Mouse (Mus musculus): ENCODE results near the gene Rhof. TPM values are rescaled to one million over a fixed set of nuclear protein-coding genes. Genes with fewer than 3 reads are reported as not detected.
A peak's percentile ranks its signal among the peaks of the same experiment; 100 is the strongest.

Gene Rhof
- polyA plus RNA-seq, 1 experiment, result 9.3 TPM

DNA sequence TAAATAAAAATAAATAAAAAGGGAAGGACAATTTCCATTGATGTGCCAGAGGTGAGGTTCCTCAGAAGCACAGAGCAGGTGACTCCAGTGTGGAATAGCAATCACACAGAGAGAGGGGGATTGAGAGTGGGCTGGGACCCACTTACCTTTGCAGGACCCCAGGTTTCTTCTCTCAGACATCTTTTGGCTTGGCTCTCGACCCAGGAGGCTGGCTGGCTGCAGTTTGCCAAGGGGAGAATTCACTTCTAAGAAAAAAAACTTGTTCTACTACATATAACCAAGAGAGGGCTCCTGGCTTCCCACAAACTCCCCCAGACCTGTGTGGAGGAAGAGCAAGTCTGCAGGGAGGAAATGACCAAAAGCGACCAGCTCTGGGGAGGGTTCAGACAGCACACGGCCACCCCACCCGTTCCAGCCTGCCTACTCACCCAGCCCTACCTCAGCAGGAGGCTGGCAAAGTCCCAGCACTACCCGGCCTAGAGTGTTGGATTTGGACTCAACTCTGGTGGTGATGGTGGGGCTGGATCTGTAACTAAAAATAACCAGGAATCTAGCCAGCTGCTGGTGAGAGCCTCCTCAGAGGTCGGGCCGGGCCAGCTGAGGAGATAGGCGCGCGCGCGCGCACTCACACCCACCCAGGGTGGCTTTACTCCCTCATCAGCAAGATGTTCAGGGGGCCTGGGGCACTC is 1.8 kb upstream of the Rhof start:
- DNase-seq (ENCODE audit: low read depth), result peak; percentile 48

DNA sequence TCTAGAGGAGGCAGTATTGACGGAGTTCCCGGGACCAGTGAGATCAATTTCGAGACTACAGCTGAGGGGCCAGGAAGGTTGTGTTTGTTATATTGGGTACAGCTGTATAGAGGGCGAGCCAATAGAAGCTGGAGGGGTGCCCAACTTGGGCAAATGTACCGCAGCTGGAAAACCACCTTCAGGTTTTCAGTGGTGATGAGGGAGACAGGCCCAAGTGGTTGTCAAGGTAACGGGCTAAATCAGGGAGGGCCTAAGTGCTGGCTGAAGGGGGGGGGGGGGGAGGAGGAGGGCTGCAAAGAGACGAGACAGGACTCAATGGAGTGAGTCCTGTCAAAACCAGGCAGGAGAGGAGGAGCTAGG is 1.3 kb upstream of the Rhof start:
- TF ChIP-seq CTCF (IDR thresholded peaks at IDR 0.05; ENCODE audit: borderline replicate concordance, extremely low read depth, insufficient read depth, insufficient read length) (no peak), POLR2A (IDR thresholded peaks at IDR 0.05; ENCODE audit: borderline replicate concordance, extremely low read depth, insufficient read depth, insufficient read length, poor library complexity, severe bottlenecking) (no peak)
- peak; percentile 76 for DNase-seq (ENCODE audit: low read depth)

More for the DNA sequence above, 1.8 kb upstream of the Rhof start:
- peak; percentile 1; the same call in 1 of the 2 replicates for TF ChIP-seq CTCF (IDR thresholded peaks at IDR 0.05; ENCODE audit: borderline replicate concordance, extremely low read depth, insufficient read depth, insufficient read length)
- TF ChIP-seq POLR2A (IDR thresholded peaks at IDR 0.05; ENCODE audit: borderline replicate concordance, extremely low read depth, insufficient read depth, insufficient read length, poor library complexity, severe bottlenecking), result no peak

- no peak for TF ChIP-seq POLR2A (IDR thresholded peaks at IDR 0.05; ENCODE audit: borderline replicate concordance, extremely low read depth, insufficient read depth, insufficient read length, poor library complexity, severe bottlenecking)
- peak; percentile 99 for TF ChIP-seq CTCF (IDR thresholded peaks at IDR 0.05; ENCODE audit: borderline replicate concordance, extremely low read depth, insufficient read depth, insufficient read length)
- peak; percentile 91 for DNase-seq (ENCODE audit: low read depth)
These were observed 741 bp upstream of the Rhof start for GRCm38 (mm10) chr5:123133083-123133783.

DNA sequence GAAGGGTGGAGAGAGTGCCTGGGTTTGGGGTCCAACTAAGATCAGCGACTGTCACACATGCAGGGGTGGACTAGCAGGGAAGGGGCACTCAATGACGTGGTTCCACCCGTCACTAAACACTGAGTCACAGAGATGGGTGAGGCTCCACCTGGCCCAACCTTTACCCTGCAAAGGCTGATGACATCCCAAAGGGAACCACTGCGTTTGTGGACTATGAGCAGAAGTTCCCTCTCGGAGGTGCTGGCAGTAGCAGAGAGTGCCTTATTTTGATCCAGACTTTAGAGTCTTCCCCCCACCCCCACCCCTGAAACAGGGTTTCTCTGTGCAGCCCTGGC is 1.7 kb downstream of the Rhof start:
- DNase-seq (ENCODE audit: low read depth), result no peak
- TF ChIP-seq CTCF (IDR thresholded peaks at IDR 0.05; ENCODE audit: borderline replicate concordance, extremely low read depth, insufficient read depth, insufficient read length) (no peak), POLR2A (IDR thresholded peaks at IDR 0.05; ENCODE audit: borderline replicate concordance, extremely low read depth, insufficient read depth, insufficient read length, poor library complexity, severe bottlenecking) (no peak)

DNA sequence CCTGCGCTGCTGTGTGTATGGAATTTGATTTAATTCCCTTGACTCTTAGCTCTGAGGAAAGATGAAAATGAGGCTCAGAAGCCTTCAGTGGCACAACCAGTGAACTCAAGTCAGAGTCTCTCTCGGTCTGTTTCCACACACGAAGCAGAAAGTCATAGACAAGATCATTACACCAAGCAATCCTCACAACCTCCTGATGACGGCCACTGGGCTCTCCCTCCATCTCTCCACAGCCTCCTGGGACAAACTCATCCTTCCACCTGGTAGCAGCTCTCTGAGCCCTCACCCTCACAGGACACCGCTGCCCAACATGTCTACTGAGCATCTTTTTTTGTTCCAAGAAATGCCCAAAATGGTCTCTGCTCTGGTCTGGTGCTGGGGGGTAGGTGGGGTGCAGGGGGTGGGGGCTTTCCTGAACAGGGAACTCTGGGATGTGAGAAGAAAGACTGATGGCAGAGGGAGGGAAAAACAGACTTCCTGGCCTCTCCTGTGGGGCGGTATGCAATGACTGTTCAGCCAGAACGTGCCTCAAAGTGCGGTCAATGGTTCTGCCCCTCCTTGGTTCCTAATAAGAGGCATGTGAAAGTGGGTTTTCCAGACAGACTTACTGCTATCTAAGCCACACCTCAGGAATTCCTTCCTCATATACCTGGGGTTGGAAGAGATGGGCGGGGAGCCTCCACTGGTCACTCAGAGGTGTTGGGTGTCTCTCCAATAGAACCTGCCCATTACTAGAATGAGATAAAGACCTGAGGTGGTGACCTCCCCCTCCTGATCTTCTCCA is 2.3 kb downstream of the Rhof start:
- TF ChIP-seq CTCF (IDR thresholded peaks at IDR 0.05; ENCODE audit: borderline replicate concordance, extremely low read depth, insufficient read depth, insufficient read length), result no peak
- TF ChIP-seq POLR2A (IDR thresholded peaks at IDR 0.05; ENCODE audit: borderline replicate concordance, extremely low read depth, insufficient read depth, insufficient read length, poor library complexity, severe bottlenecking), result no peak
- DNase-seq (ENCODE audit: low read depth), result no peak

GRCm38 (mm10) chr5:123129170-123129757 is 3.2 kb downstream of the Rhof start:
- TF ChIP-seq CTCF (IDR thresholded peaks at IDR 0.05; ENCODE audit: borderline replicate concordance, extremely low read depth, insufficient read depth, insufficient read length) (no peak), POLR2A (IDR thresholded peaks at IDR 0.05; ENCODE audit: borderline replicate concordance, extremely low read depth, insufficient read depth, insufficient read length, poor library complexity, severe bottlenecking) (no peak)
- no peak for DNase-seq (ENCODE audit: low read depth)

GRCm38 (mm10) chr5:123128426-123129169 is 3.9 kb downstream of the Rhof start:
- no peak for DNase-seq (ENCODE audit: low read depth)
- TF ChIP-seq POLR2A (IDR thresholded peaks at IDR 0.05; ENCODE audit: borderline replicate concordance, extremely low read depth, insufficient read depth, insufficient read length, poor library complexity, severe bottlenecking), result no peak
- no peak for TF ChIP-seq CTCF (IDR thresholded peaks at IDR 0.05; ENCODE audit: borderline replicate concordance, extremely low read depth, insufficient read depth, insufficient read length)

GRCm38 (mm10) chr5:123127031-123127430 is 5.5 kb downstream of the Rhof start:
- TF ChIP-seq CTCF (IDR thresholded peaks at IDR 0.05; ENCODE audit: borderline replicate concordance, extremely low read depth, insufficient read depth, insufficient read length), result no peak
- no peak for TF ChIP-seq POLR2A (IDR thresholded peaks at IDR 0.05; ENCODE audit: borderline replicate concordance, extremely low read depth, insufficient read depth, insufficient read length, poor library complexity, severe bottlenecking)

DNA sequence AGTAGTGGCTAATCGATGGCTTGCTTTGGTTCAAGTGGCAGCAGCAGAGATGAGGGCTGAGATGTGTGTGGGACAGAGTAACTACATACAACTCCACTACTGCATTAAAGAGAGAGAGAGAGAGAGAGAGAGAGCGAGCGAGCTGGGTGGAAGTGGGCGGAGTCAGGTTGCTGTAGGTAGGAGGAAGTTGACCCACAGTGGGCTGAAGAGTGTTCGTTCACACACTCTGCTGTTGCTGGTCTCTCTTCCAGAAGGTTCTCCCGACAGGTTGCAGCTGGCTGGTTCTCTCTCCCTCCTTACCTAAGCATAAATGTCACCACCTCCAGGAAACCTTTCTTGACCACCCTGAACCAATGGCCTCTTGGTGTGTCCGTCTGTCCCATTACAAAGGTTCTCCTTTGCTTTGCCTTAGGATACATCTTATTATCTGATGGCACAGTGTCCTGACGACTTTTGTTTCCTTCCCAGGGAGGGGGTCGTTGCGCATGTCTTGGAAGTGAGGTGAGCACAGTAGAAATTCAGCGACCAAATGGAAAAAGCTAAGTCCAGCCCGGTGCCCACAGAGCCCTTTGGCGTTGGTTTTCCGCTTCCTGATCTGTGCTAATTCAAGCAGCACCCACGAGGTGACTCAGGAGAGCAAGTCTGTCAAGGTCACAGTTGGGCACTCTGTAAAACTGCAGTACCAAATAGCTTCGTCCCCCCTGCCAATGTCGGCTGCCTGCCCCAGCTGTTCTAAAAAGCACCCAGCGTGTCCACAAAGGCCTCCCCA is 6.7 kb downstream of the Rhof start:
- no peak for TF ChIP-seq CTCF (IDR thresholded peaks at IDR 0.05; ENCODE audit: borderline replicate concordance, extremely low read depth, insufficient read depth, insufficient read length)
- TF ChIP-seq POLR2A (IDR thresholded peaks at IDR 0.05; ENCODE audit: borderline replicate concordance, extremely low read depth, insufficient read depth, insufficient read length, poor library complexity, severe bottlenecking), result no peak
- DNase-seq (ENCODE audit: low read depth), result no peak

More at GRCm38 (mm10) chr5:123127031-123127430, 5.5 kb downstream of the Rhof start:
- DNase-seq (ENCODE audit: low read depth), result no peak

GRCm38 (mm10) chr5:123125105-123125504 is 7.4 kb downstream of the Rhof start:
- TF ChIP-seq POLR2A (IDR thresholded peaks at IDR 0.05; ENCODE audit: borderline replicate concordance, extremely low read depth, insufficient read depth, insufficient read length, poor library complexity, severe bottlenecking), result no peak
- no peak for TF ChIP-seq CTCF (IDR thresholded peaks at IDR 0.05; ENCODE audit: borderline replicate concordance, extremely low read depth, insufficient read depth, insufficient read length)

More at GRCm38 (mm10) chr5:123125105-123125504, 7.4 kb downstream of the Rhof start:
- no peak for DNase-seq (ENCODE audit: low read depth)

Measured in brain, embryonic 14.5 days (tissue).